Mouse (Mus musculus) right cerebral cortex, postnatal 36 days (tissue): ENCODE results near the gene Cage1.

Experiments
- DNase-seq, 2 experiments: peaks; one replicate each; pipeline ENCODE4 v3.0.0; 2022; ENCODE audit warnings: low spot score in 2 of 2, mixed read lengths in 1 of 2

Cage1 gene

DNA sequence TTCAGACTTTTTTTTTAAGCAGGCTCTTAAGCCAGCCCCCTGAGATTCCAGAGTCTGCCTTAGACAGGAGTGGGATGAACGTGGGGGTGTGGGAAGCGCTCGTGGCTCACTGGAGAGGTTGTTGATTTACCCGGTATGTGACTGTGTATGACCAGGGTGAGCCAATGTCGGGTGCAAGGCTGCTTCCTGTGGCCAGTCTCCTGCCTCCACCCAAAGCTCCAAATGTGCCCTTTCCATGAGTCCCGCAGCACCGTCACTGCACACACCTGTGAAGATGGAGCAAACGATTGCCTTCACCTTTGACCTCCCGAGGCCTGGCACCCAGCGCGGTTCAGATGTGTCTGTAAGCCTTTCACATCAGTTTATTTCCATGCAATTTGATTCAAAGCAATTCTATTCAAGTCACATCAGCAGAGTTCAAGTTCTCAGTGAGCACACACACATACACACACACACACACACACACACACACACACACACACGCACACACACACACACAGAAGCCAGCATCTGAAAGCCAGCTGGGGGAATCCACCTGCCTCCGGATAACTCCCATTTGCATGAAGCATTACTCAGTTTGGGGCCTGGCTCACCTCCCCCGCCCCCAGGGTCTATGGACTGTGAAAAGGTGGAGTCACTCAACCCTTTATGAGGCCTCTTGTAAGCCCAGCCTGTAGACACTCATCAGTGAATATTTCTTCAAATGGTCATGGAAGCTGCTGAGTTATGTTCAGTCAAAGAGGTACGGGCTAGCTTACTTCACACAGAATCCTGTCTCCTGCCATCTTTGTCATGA is 70.4 kb downstream of the Cage1 start:
- no peak for DNase-seq

DNA sequence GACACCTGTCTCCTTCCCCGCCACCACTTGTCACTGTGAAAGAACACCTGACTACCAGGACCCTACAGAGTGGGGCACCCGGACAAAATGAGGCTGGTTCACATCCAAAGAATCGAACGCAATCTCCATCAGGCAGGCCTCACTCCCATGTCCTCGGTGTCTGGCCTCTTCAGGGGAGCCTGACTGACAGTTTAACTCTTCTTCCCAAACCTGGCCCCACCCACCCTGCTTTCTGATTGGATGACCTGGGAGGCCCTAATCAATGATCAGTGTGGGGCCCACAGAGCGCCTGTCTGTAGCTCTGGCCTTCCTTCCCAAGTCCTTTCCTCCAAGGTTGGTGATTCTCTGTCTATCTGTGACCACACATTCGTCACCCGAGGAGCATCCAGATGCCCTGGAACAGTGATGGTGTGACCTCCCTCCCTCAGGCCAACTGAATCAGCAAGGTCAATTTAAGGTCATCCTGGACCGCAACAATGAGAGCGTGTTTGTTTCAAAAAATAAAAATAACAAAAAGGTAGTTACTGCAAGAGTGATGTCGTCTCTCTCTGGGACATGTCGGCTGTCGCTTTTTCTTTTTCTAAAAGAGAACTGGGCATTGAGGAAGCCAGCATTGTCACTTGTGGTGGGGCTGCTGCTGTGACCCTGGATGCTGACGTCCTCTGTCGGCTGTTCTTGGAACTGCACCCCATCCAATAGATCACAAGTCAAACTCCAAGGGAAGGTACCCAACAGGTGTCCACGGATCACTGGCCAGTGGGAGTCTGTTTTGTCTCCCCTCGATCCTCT is 71.5 kb downstream of the Cage1 start:
- DNase-seq = no peak

DNA sequence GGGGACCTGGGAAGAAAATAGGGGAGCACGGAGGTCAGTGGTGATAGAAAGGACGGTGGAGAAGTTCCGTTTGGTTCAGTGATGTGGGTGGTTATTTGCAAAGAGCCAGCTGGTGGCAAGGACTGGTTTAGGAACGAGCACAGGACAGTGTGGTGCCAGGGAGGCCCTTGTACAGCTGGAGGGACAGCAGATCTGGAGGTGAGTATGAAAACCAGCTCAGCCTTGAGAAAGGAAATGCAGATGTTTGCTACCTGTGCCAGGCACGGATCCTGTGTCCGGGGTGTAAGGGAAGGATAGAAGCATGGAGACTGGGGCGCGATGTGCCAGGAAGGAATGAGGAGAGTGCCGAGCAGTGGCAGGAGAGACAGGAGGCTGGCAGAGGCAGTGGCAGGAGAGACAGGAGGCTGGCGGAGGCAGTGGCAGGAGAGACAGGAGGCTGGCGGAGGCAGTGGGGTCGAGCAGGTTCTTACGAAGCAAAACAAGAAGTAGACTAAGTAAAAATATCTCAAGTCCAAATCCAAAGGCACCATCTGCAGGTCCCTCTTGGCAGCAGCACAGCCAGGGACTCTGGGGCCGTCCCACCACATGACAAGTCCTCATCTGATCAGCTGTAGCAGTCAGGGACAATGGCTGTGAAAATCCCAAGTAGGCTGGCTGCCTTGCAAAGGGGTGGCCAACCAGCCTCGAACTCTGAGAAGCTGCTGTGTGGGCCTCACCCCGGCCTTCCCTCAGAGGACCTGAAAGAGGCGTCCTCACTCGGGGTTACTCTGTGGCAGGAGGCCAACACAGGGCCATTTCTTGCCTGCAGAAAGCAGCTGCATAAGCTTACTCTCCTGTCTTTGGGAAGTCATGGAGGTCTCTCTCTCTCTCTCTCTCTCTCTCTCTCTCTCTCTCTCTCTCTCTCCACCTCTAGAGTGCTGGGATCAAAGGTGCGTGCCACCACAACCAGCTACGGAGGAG is 72.5 kb downstream of the Cage1 start:
- DNase-seq = no peak

DNA sequence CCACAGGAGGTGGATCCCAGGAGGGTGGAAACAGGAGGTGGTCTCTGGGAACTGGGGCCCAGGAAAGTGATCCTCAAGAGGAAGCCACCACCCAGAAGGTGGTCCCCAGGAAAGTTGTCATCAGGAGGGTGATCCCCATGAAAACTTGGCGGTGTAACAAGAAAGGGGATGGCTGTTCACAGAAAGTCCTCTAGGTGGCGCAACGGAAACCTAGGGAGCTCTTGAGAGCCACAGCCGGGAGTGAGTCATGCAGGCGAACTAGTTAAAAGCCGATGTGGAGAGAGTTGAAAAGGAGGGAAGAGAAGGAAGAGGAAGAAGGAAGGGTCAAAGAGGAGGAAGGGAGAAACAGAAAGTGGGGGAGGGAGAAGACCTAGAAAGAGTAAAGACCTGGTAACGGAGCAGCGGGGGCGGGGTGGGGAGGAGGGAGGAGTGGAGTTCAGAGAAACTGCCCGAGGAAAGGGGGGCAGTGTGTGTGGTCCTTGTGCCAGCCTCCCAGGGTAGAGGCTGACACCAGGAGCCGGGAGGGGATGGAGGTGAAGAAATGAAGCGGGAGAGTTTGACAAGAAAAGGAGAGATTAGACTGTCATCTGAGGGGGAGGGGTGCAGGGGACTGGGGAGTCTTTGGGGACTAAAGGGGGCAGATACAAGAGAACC is 73.4 kb downstream of the Cage1 start:
- peak in 1 of 2 experiments; percentile 60 for DNase-seq

DNA sequence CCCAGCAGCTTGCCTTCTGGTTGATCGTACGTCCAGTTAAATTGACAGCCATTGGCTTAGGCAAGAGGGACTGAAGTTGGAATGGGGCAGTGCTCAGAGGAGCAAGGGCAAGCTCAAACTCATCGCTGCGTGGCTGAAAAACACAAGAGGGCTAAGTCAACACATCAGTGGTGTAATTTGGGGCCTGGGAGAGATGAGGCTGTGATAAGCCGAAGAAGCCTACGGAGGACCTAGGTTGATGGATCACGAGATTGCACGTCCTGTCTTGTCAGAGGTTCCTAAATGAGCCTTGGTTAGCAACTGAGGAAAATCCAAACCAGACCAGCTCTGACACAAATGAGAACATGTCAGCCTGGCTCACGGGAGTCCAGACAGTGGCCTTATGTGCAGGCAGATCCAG is 74.3 kb downstream of the Cage1 start:
- no peak for DNase-seq

DNA sequence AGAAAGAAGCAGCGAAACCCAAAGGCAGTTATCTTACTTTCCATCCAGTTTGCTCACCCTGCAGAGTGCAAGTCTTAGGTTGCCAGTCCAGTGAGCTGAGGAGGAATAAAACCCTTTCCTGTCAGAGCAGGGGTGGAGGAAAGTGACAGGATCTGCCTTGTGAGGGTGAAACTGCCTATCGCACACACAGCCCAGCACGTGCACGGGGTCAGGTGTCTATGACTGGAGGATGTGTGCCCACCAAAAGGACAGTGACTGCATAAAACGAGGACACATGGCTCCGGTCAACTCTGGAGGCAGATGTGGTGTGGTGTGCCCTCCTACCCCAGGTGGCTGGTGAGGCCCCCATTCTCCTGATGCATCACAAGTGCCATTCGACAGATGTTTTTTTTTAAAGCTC is 76.9 kb downstream of the Cage1 start:
- no peak for DNase-seq

DNA sequence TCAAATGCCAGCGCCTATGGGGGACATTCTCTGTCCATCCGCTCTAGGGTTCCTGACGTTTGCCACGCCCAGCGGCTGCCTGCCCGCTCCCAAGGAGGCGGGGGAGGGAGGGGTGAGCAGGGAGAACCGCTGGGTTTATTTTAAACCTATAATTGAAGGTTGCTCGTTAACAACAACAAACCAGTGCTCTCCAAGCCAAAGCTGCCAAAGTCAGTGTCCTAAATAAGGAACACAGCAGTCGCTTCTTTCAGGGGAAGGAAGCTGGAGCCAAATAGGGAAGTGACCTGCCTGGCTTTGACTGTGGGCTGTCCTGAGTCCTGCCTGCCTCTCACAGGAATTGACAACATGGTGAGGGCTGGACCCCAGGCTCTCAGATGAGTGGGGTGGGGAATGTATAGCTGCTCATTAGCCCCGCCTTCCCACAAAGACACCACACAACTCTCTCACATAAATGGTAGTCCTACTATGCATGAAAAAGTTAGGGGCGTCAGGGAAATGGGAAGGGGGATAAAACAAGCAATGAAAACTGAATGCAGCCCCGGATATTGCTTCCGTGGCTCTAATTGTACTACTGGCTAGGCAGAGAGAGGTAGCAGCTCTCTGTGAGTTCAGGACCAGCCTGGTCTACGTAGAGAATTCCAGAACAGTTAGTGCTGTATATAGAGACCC is 77.5 kb downstream of the Cage1 start:
- no peak for DNase-seq

DNA sequence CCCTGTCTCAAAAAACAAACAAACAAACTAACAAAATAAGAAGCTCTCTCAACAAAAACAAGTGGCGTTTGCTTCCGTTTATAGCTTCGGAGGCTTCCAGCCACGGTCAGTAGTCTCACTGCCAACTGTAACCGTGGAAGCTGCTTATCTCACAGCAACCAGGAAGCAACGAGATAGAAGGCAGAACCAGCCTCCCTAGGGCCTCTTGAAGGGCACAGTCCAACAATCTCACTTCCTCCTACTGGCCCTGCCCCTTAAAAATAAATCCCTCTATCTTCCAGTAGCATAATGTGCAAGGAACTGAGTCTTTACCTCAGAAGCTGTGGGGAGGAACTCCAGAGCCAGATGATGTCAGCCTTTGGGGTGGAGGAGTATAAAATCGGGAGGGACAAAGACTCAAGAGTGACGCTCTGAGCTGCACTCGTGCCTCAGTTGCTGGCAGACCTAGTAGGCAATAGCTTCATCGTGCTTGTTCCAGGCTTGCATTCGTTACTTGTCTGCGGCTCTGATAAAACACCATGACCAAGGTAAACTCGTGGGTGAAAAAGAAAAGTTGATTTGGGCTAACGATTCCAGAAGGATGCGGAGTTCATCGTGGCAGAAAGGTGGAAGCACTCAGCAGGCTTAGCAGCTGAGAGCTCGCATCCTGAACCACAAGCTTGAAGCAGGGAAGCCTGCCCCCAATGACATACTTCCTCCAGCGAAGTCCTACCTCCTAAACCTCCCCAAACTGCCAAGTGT is 78.2 kb downstream of the Cage1 start:
- no peak for DNase-seq
